Mouse (Mus musculus): ENCODE measurements around the gene Krt76.

Gene Krt76

DNA sequence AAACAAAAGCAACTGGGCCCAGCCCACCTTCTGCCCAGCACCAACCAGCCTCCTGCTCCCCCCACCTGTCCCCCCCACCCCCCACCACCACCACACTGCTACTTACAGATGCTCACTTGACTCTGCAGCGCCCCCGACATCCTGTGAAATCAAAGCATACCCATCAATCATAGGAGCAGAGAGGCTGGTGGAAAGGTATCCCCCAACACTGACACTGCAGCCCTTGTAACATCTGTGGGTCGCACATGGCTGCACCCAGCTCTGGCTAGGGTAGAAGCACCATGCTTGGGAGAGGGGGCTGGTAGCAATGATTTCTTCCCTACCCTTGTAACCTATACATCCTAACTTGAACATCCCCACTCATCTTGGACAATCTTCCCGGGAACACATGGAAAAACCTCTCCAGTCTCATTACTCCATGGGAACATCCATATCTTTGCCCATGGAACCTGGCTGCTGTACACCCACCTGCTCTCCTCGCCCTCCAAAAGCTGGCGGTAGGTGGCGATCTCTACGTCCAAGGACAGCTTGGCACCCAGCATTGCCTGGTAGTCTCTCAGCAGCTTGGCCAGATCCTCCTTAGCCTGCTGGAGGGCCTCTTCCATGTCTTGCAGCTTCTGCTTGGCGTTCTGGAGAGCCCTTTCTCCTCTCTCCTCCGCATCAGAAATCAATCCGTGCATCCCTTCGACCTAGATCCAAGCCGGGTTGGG, 32.1 kb downstream of the Krt76 start:
- DNase-seq (ENCODE audit: low read depth), result no peak

- no peak for DNase-seq (ENCODE audit: low read depth)
These were observed 33.0 kb downstream of the Krt76 start for GRCm38 (mm10) chr15:101859735-101860170.

- no peak for DNase-seq (ENCODE audit: low read depth)
These were observed 33.9 kb downstream of the Krt76 start for GRCm38 (mm10) chr15:101858673-101859425.

- no peak for DNase-seq (ENCODE audit: low read depth)
These were observed 36.0 kb downstream of the Krt76 start for GRCm38 (mm10) chr15:101856696-101857095.

GRCm38 (mm10) chr15:101855732-101856131, 37.0 kb downstream of the Krt76 start:
- no peak for DNase-seq (ENCODE audit: low read depth)

DNA sequence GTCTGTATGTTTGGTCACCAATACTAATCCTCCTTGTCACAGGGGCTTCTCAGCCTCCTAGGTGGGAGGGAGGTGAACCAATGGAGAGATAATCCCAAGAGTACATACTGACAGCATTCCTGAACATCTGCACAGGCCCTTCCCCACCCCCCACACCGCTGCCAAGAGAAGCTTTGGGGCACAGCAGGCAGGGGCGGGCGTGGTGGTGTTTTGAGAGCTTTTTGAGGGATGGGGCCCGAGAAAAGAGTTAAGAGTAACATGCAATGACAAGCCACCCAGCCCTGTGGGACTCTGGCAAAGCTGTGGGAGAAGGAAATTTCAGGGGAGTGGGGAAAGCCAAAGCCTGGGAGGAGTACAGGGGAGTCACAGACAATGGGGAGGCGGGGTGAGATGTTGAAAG, 38.4 kb downstream of the Krt76 start:
- no peak for DNase-seq (ENCODE audit: low read depth)

DNA sequence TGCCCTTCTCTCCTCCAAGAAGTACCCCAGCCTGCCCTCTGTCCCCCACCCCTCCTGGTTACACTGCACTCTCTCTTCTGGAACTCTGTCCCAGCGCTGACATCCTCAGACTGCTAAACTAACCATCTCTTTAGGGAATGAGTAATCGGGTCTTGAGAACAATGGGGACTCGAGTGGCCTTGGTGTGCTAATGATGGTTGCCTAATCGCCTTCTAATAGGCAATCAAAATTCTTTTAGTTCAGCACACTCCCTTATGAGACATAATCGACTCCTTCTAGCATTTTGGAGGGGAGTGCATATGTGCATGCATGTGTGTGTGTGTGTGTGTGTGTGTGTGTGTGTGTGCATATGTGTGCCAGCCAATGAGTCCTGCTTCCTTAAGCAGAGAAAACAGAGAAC, 40.1 kb downstream of the Krt76 start:
- no peak for DNase-seq (ENCODE audit: low read depth)

DNA sequence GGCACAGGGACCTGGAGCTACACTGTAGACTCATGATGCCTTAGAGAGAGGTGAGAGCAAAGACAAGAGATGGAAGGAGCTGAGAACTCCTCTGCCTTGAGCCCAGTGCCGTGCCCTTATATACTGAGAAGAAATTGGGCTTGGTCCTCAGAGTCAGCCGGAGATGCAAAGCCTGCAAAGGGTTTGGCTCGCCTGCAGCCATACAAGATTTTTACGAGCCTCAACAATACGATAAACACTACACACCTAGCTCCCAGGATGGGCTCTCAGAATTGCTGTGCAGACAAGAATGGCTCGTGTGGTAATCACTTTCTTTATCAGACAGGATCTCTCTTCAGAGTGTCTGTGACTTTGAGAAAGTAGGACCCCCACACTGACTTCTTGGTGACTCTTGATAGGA, 42.0 kb downstream of the Krt76 start, which contains the start of gene Krt1:
Gene Krt1, minus strand, starts transcription at position 101 of the 400 bp plus-strand sequence.
- DNase-seq (ENCODE audit: low read depth), result no peak

- no peak for DNase-seq (ENCODE audit: low read depth)
These were observed 46.7 kb downstream of the Krt76 start for GRCm38 (mm10) chr15:101845971-101846403.

- no peak for DNase-seq (ENCODE audit: low read depth)
These were observed 49.5 kb downstream of the Krt76 start for GRCm38 (mm10) chr15:101843192-101843591.

DNA sequence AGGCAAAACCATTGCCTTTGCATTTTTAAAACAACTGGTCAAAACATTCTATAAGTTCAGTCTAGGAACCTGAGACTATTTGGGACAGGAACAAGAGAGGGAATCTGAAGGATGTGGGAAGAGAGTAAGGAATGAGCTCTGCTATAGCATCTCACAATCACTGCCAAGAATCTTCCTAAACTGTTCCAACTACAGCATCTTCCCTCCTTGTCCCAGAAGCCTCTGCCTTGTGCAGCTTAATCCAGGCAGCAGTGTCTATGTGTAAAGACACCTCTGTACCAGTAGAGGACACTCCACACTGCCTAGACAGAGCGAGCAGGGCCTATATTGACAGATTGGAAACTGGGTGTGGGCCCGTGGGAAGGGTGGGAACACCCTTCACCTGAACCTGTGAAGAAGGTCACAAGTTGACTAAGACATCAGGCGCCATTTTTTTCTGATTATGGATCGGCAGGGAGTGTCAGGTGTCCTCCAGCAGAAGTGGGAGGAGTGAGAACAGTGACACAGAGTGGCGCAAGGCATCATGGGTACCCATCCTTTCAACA, 57.9 kb downstream of the Krt76 start:
- no peak for DNase-seq (ENCODE audit: low read depth)

Measured in fibroblast of lung, adult 2 months (primary cell).